Mouse (Mus musculus): Measurements from ENCODE around the gene Agpat1.

DNA sequence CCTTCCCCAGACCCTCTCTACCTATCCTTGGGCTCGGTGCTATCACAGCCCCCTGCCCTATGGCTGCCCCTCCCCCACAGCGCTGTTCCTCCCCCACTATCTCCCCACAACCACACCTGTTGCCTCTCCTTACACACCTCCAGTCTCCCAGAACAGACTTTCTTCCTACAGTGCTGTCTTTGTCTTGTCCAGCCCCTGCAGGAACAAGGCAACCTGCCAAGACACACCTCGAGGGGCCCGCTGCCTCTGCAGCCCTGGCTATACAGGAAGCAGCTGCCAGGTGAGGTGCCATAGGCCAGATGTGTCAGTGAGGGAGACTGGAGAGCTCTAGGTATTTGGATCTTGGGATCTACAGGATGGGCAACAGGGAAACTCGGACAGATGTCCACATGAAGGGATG lies 27.5 kb upstream of the Agpat1 start:
- TF ChIP-seq CTCF (IDR thresholded peaks at IDR 0.05) (no peak), EP300 (IDR thresholded peaks at IDR 0.05) (no peak)
